Mouse (Mus musculus): ENCODE results near the gene Dmrt1. TPM values are rescaled to one million over a fixed set of nuclear protein-coding genes. Genes with fewer than 3 reads are reported as not detected.

The Dmrt1 gene
- polyA plus RNA-seq, 1 experiment from 2014 or later = not detected

DNA sequence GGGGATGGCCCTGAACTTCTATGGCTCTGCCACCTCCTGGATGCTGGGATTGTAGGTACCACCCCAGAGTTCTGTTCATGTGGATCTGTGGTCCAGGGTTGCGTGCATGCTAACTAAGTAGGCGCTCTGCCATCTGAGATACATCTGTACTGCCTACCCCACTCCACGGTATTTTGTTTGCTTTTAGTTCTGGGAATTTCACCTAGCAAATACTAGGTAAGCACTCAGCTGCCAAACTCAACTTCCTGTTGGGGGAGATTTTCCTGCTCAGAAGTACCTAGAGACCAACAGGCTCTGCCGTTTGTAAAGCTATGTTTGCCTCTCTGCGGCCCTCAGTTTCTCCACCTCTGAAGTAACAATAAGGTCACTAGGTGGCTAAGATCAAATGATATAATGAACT, 129.7 kb downstream of the Dmrt1 start:
- H3K4me3 ChIP-seq (ENCODE audit: low read length) = no peak overlapping the region
- H3K36me3 ChIP-seq (ENCODE audit: control insufficient read depth, insufficient read depth, low read length) = no peaks in the 10 kb centered on the region
- H3K4me2 ChIP-seq (replicated peaks; ENCODE audit: low read depth, low read length) = no peak overlapping the region
- H3K4me1 ChIP-seq (ENCODE audit: control insufficient read depth, insufficient read depth, low read length) = no peaks in the 10 kb centered on the region
- ATAC-seq (ENCODE audit: low FRiP score, low TSS enrichment) = no peak
- no peak overlapping the region for H3K27ac ChIP-seq (ENCODE audit: low read depth, low read length)
- WGBS = 85% methylated on average over 5 of the region's 5 CpGs
- H3K9me3 ChIP-seq (ENCODE audit: control insufficient read depth, low read length) = no peaks in the 10 kb centered on the region
- no peak overlapping the region for H3K9ac ChIP-seq (ENCODE audit: low read depth, low read length)
- no peaks in the 10 kb centered on the region for H3K27me3 ChIP-seq (ENCODE audit: control insufficient read depth, insufficient read depth, low read length)

DNA sequence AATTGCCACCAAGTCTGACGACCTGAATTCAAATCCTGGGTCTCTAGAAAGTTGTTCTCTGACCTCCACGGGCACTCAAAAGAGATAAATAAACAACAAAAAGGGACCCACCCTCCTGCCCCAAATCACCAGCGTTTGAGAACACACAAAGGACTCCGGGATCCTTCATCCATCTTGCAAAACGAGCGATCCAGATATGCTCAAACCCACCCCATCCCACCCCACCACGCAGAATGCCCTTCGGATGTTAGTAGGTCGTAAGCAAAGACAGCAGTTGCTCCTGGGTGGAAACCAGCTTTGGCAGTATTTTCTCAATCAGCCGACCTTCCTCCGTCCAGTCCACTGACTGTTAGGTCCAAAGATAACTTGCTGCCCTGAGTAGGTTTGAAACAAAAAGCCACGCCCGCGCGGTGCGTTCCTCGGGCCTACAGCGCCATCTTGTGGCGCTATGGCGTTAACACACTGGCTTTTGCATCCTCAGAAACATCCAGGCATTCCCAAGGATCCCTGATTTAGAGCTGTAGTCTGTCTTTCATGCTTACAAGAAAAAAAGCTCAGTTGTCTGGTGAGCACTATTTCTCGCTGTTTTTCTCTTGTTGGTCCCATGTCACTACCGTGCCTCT, 130.3 kb downstream of the Dmrt1 start:
- Histone ChIP-seq H3K4me2 (replicated peaks; ENCODE audit: low read depth, low read length) (peak overlapping the region; percentile 44), H3K27me3 (ENCODE audit: control insufficient read depth, insufficient read depth, low read length) (no peaks in the 10 kb centered on the region), H3K9me3 (ENCODE audit: control insufficient read depth, low read length) (no peaks in the 10 kb centered on the region), H3K36me3 (ENCODE audit: control insufficient read depth, insufficient read depth, low read length) (no peaks in the 10 kb centered on the region), H3K4me3 (ENCODE audit: low read length) (peak overlapping the region; percentile 25), H3K27ac (ENCODE audit: low read depth, low read length) (no peak overlapping the region), H3K9ac (ENCODE audit: low read depth, low read length) (no peak overlapping the region), H3K4me1 (ENCODE audit: control insufficient read depth, insufficient read depth, low read length) (no peaks in the 10 kb centered on the region)
- 0 out of 2 replicates have a peak, but pooled peaks have one; percentile 32 for ATAC-seq (ENCODE audit: low FRiP score, low TSS enrichment)
- WGBS = 16% methylated on average over 22 of the region's 22 CpGs

DNA sequence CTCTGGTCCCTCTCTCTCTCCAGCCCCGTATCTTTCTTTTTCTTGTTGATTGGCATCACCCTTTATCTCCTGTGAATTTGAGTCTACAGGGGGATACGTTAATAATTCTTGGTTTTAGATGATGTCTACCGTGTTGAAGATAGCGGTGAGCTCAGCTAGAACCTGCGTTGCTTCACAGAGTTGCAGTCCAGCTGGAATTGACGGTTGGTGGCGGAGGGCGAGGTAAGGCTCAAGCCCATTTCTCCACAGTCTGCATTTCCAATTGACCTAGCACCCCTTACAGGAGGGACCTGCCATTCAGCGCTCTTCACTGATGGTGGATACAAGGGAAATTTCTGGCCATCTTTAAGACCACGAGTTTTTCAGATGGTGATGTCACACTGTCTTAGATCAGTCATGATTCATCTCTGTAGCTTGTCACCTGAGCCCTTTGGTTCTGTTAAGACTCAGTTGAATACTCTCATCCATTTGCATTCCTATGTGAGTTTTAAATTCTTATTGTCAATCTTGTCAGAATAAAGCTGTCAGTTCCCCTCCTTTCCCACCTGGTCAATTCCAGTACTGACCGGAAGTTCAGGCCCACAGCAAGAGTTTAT, 133.4 kb downstream of the Dmrt1 start:
- ATAC-seq (ENCODE audit: low FRiP score, low TSS enrichment) = no peak

DNA sequence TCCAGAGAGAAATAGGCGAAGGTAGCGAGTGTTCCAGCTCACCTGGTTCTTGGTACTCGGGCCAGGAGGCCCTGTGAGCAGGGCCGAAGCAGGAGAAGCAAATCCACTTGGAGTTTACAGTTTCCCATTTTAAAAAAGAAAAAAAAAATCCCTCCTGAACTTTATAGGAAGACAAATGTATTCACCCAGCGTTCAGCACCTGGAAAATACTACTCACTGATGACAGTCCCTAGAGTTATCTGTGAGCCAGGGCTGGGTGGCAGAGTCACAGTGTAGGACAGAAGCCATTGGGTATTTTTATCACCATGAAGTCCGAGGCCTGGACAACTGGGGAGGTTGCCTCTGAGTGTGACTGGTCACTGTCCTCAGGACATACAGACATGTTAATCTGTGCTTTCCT, 136.4 kb downstream of the Dmrt1 start:
- Histone ChIP-seq H3K9ac (ENCODE audit: low read depth, low read length) (no peak overlapping the region), H3K36me3 (ENCODE audit: control insufficient read depth, insufficient read depth, low read length) (no peaks in the 10 kb centered on the region), H3K4me2 (replicated peaks; ENCODE audit: low read depth, low read length) (no peak overlapping the region), H3K27ac (ENCODE audit: low read depth, low read length) (no peak overlapping the region), H3K4me3 (ENCODE audit: low read length) (no peak overlapping the region), H3K9me3 (ENCODE audit: control insufficient read depth, low read length) (no peaks in the 10 kb centered on the region), H3K27me3 (ENCODE audit: control insufficient read depth, insufficient read depth, low read length) (no peaks in the 10 kb centered on the region), H3K4me1 (ENCODE audit: control insufficient read depth, insufficient read depth, low read length) (no peaks in the 10 kb centered on the region)
- ATAC-seq (ENCODE audit: low FRiP score, low TSS enrichment) = no peak
- 87% methylated on average over 6 of the region's 6 CpGs for WGBS

More for the DNA sequence above, 133.4 kb downstream of the Dmrt1 start:
- Histone ChIP-seq H3K4me3 (ENCODE audit: low read length) (no peak overlapping the region), H3K9me3 (ENCODE audit: control insufficient read depth, low read length) (no peaks in the 10 kb centered on the region), H3K9ac (ENCODE audit: low read depth, low read length) (no peak overlapping the region), H3K4me1 (ENCODE audit: control insufficient read depth, insufficient read depth, low read length) (no peaks in the 10 kb centered on the region), H3K27ac (ENCODE audit: low read depth, low read length) (no peak overlapping the region), H3K27me3 (ENCODE audit: control insufficient read depth, insufficient read depth, low read length) (no peaks in the 10 kb centered on the region), H3K36me3 (ENCODE audit: control insufficient read depth, insufficient read depth, low read length) (no peaks in the 10 kb centered on the region), H3K4me2 (replicated peaks; ENCODE audit: low read depth, low read length) (no peak overlapping the region)
- WGBS = 77% methylated on average over 11 of the region's 11 CpGs

DNA sequence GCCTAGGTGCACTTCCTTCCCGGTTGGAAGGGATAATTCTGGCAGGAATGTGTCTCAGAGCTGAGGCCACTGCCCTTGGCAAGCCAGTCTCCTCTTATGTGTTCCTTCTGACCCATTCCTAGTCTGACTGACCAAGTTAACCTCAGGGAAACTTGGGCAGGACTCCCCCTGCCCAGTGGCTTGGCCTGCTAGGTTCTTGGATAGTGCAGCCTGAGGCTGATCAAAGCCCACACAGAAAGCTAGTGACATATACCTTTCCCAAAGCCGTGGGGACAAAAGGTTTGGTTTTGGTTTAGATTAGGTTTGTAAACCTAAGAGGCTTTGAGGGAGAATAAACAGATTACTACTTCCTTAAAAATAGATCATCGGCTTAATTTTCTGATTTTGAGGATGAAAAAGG, 141.7 kb downstream of the Dmrt1 start:
- H3K27ac ChIP-seq (ENCODE audit: low read depth, low read length) = no peak overlapping the region
- WGBS = 76% methylated on average over 3 of the region's 3 CpGs
- H3K4me2 ChIP-seq (replicated peaks; ENCODE audit: low read depth, low read length) = no peak overlapping the region
- peaks cover 7% of the 10 kb centered on the region for H3K27me3 ChIP-seq (ENCODE audit: control insufficient read depth, insufficient read depth, low read length)
- ATAC-seq (ENCODE audit: low FRiP score, low TSS enrichment) = no peak
- no peak overlapping the region for H3K9ac ChIP-seq (ENCODE audit: low read depth, low read length)
- H3K4me1 ChIP-seq (ENCODE audit: control insufficient read depth, insufficient read depth, low read length) = no peaks in the 10 kb centered on the region
- no peaks in the 10 kb centered on the region for H3K36me3 ChIP-seq (ENCODE audit: control insufficient read depth, insufficient read depth, low read length)
- H3K9me3 ChIP-seq (ENCODE audit: control insufficient read depth, low read length) = no peaks in the 10 kb centered on the region
- no peak overlapping the region for H3K4me3 ChIP-seq (ENCODE audit: low read length)

DNA sequence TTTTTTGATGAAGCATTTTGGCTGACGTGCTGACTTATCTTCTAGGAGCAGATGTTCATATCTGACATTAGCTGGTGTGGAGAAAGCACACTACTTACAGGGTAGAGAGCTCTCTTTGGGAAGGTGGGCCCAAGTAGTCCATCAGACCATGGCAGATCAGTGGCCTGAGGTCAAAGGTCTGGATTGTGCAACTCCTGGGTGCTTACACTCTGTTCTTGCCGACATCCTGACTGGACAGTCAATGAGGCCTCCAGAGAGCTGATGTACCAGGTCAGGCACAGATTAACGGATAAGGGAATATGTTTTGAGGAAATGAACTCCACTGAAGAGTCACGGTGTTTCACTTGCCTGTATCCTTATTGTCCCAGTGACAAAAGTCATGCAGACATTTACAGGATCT, 143.3 kb downstream of the Dmrt1 start:
- no peak for ATAC-seq (ENCODE audit: low FRiP score, low TSS enrichment)

DNA sequence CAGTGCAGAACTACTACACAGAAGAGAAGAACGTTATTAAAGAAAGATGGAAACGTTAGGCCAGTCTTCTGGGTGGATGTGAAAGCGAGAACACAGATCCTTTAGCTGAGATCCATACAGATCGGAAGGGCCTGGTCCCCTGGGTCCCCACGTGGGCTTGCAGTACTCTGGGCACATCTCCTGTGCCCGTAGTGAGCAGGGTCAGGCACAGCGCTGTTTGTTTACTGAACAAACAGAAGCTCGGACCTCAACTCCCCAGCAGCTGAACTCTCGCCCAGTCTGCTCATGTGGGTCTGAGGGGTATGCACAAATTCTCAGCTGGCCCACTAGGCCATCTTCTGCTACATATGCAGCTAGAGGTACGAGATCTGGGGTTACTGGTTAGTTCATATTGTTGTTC, 145.1 kb downstream of the Dmrt1 start:
- no peak overlapping the region for H3K9ac ChIP-seq (ENCODE audit: low read depth, low read length)
- H3K4me1 ChIP-seq (ENCODE audit: control insufficient read depth, insufficient read depth, low read length) = no peaks in the 10 kb centered on the region
- H3K27me3 ChIP-seq (ENCODE audit: control insufficient read depth, insufficient read depth, low read length) = peaks cover 13% of the 10 kb centered on the region
- H3K27ac ChIP-seq (ENCODE audit: low read depth, low read length) = no peak overlapping the region
- no peak overlapping the region for H3K4me3 ChIP-seq (ENCODE audit: low read length)
- H3K36me3 ChIP-seq (ENCODE audit: control insufficient read depth, insufficient read depth, low read length) = no peaks in the 10 kb centered on the region
- H3K9me3 ChIP-seq (ENCODE audit: control insufficient read depth, low read length) = no peaks in the 10 kb centered on the region
- 51% methylated on average over 10 of the region's 10 CpGs for WGBS
- ATAC-seq (ENCODE audit: low FRiP score, low TSS enrichment) = no peak
- no peak overlapping the region for H3K4me2 ChIP-seq (replicated peaks; ENCODE audit: low read depth, low read length)

More for the DNA sequence above, 143.3 kb downstream of the Dmrt1 start:
- 60% methylated on average over 4 of the region's 4 CpGs for WGBS
- Histone ChIP-seq H3K27me3 (ENCODE audit: control insufficient read depth, insufficient read depth, low read length) (peaks cover 7% of the 10 kb centered on the region), H3K4me3 (ENCODE audit: low read length) (no peak overlapping the region), H3K4me2 (replicated peaks; ENCODE audit: low read depth, low read length) (no peak overlapping the region), H3K9me3 (ENCODE audit: control insufficient read depth, low read length) (no peaks in the 10 kb centered on the region), H3K36me3 (ENCODE audit: control insufficient read depth, insufficient read depth, low read length) (no peaks in the 10 kb centered on the region), H3K27ac (ENCODE audit: low read depth, low read length) (no peak overlapping the region), H3K9ac (ENCODE audit: low read depth, low read length) (no peak overlapping the region), H3K4me1 (ENCODE audit: control insufficient read depth, insufficient read depth, low read length) (no peaks in the 10 kb centered on the region)

DNA sequence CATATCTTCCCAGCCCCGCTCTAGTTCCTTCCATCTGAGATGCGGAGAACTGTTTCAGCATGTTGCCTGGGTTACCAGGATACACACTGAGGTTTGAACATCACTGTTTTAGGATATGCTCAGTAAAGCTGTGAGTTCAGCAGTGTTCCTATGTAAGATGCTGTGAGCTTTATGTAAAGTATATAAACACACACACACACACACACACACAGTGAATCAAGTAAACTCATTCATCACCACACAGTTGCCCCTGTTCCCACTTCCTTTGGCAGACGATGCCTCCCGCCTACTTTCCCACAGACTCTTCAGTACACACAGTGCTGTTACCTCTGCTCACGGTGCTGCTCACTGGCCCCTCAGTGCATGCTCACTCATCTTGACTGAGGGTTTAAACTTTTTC, 147.1 kb downstream of the Dmrt1 start:
- H3K27ac ChIP-seq (ENCODE audit: low read depth, low read length) = no peak overlapping the region
- peaks cover 10% of the 10 kb centered on the region for H3K27me3 ChIP-seq (ENCODE audit: control insufficient read depth, insufficient read depth, low read length)
- no peaks in the 10 kb centered on the region for H3K9me3 ChIP-seq (ENCODE audit: control insufficient read depth, low read length)
- no peaks in the 10 kb centered on the region for H3K36me3 ChIP-seq (ENCODE audit: control insufficient read depth, insufficient read depth, low read length)
- no peak for ATAC-seq (ENCODE audit: low FRiP score, low TSS enrichment)
- no peak overlapping the region for H3K4me2 ChIP-seq (replicated peaks; ENCODE audit: low read depth, low read length)
- no peaks in the 10 kb centered on the region for H3K4me1 ChIP-seq (ENCODE audit: control insufficient read depth, insufficient read depth, low read length)
- WGBS = 77% methylated on average over 5 of the region's 5 CpGs
- no peak overlapping the region for H3K4me3 ChIP-seq (ENCODE audit: low read length)
- no peak overlapping the region for H3K9ac ChIP-seq (ENCODE audit: low read depth, low read length)

Measured in kidney, embryonic 14.5 days (tissue).